Mouse (Mus musculus): ENCODE measurements around the gene Kif22.
"Not testable (repeated sequence)": the region's sequence is repeated elsewhere in the genome, so short reads cannot be mapped to it uniquely, and the experiment has no call there.

Kif22 gene

GRCm38 (mm10) chr7:127041851-127042672 is at the start of gene Kif22:
Gene Kif22, minus strand, starts transcription at chr7:127042471.
- peak; percentile 87 to 91 for DNase-seq (ENCODE audit: low spot score in 2 of 2)

GRCm38 (mm10) chr7:127091114-127091896 is 49.0 kb upstream of the Kif22 start, which contains the start of gene AI467606:
Gene AI467606, plus strand, starts transcription at chr7:127091359.
- peak; percentile 2 to 51 for DNase-seq (ENCODE audit: low spot score in 2 of 2)

- DNase-seq (ENCODE audit: low spot score in 2 of 2), result no peak
These were observed 48.2 kb upstream of the Kif22 start for GRCm38 (mm10) chr7:127090154-127091113.

- DNase-seq (ENCODE audit: low spot score in 2 of 2), result peak; percentile 5 to 22
These were observed 46.9 kb upstream of the Kif22 start for GRCm38 (mm10) chr7:127088901-127089845.

GRCm38 (mm10) chr7:127088083-127088482 is 45.8 kb upstream of the Kif22 start:
- DNase-seq (ENCODE audit: low spot score in 2 of 2), result no peak

GRCm38 (mm10) chr7:127087278-127088010 is 45.2 kb upstream of the Kif22 start, which contains the start of gene Zg16:
Gene Zg16, minus strand, starts transcription at chr7:127087328.
- not testable (repeated sequence) for DNase-seq (ENCODE audit: low spot score in 2 of 2)

GRCm38 (mm10) chr7:127085751-127086150 is 43.5 kb upstream of the Kif22 start:
- not testable (repeated sequence) for DNase-seq (ENCODE audit: low spot score in 2 of 2)

GRCm38 (mm10) chr7:127084794-127085193 is 42.5 kb upstream of the Kif22 start:
- DNase-seq (ENCODE audit: low spot score in 2 of 2), result no peak

- no peak for DNase-seq (ENCODE audit: low spot score in 2 of 2)
These were observed 41.4 kb upstream of the Kif22 start for GRCm38 (mm10) chr7:127083689-127084088.

- DNase-seq (ENCODE audit: low spot score in 2 of 2), result no peak
These were observed 40.7 kb upstream of the Kif22 start for GRCm38 (mm10) chr7:127082995-127083394.

- no peak for DNase-seq (ENCODE audit: low spot score in 2 of 2)
These were observed 40.0 kb upstream of the Kif22 start for GRCm38 (mm10) chr7:127082271-127082670.

- DNase-seq (ENCODE audit: low spot score in 2 of 2), result no peak
These were observed 37.8 kb upstream of the Kif22 start for GRCm38 (mm10) chr7:127080045-127080444.

- DNase-seq (ENCODE audit: low spot score in 2 of 2), result no peak
These were observed 35.4 kb upstream of the Kif22 start for GRCm38 (mm10) chr7:127077692-127078091.

GRCm38 (mm10) chr7:127076188-127076587 is 33.9 kb upstream of the Kif22 start:
- no peak for DNase-seq (ENCODE audit: low spot score in 2 of 2)

GRCm38 (mm10) chr7:127073221-127073620 is 30.9 kb upstream of the Kif22 start:
- no peak for DNase-seq (ENCODE audit: low spot score in 2 of 2)

- DNase-seq (ENCODE audit: low spot score in 2 of 2), result no peak
These were observed 28.7 kb upstream of the Kif22 start for GRCm38 (mm10) chr7:127070871-127071413.

- no peak for DNase-seq (ENCODE audit: low spot score in 2 of 2)
These were observed 24.0 kb upstream of the Kif22 start for GRCm38 (mm10) chr7:127066317-127066716.

GRCm38 (mm10) chr7:127065538-127065937 is 23.3 kb upstream of the Kif22 start:
- no peak for DNase-seq (ENCODE audit: low spot score in 2 of 2)

- DNase-seq (ENCODE audit: low spot score in 2 of 2), result no peak
These were observed 12.8 kb upstream of the Kif22 start for GRCm38 (mm10) chr7:127055026-127055585.

All from urinary bladder, postnatal 36 days (tissue).